Mouse (Mus musculus) right cerebral cortex, postnatal 4 days (tissue): Measurements from ENCODE around the gene Add1.
"Not testable (repeated sequence)": the region's sequence is repeated elsewhere in the genome, so short reads cannot be mapped to it uniquely, and the experiment has no call there.

Experiments used
- DNase-seq: peaks from one replicate; pipeline ENCODE4 v3.0.0-alpha.2; 2022

Add1 gene

GRCm38 (mm10) chr5:34551821-34552220, 21.6 kb upstream of the Add1 start:
- no peak for DNase-seq

- DNase-seq: no peak
These were observed 9.6 kb upstream of the Add1 start for GRCm38 (mm10) chr5:34563854-34564253.

GRCm38 (mm10) chr5:34564291-34564690, 9.2 kb upstream of the Add1 start:
- DNase-seq: no peak

- peak; percentile 13 for DNase-seq
These were observed 7.8 kb upstream of the Add1 start for GRCm38 (mm10) chr5:34565545-34566283.

- DNase-seq: no peak
These were observed 1.9 kb upstream of the Add1 start for GRCm38 (mm10) chr5:34571551-34571950.

- DNase-seq: not testable (repeated sequence)
These were observed 896 bp upstream of the Add1 start for GRCm38 (mm10) chr5:34572568-34572967.

- no peak for DNase-seq
These were observed 1.3 kb downstream of the Add1 start for GRCm38 (mm10) chr5:34574721-34575120.

GRCm38 (mm10) chr5:34576286-34576685, 2.8 kb downstream of the Add1 start:
- DNase-seq: no peak

GRCm38 (mm10) chr5:34578038-34578655, 4.7 kb downstream of the Add1 start:
- DNase-seq: no peak

GRCm38 (mm10) chr5:34579377-34579776, 5.9 kb downstream of the Add1 start:
- DNase-seq: no peak

- not testable (repeated sequence) for DNase-seq
These were observed 8.3 kb downstream of the Add1 start for GRCm38 (mm10) chr5:34581671-34582313.

- DNase-seq: no peak
These were observed 8.8 kb downstream of the Add1 start for GRCm38 (mm10) chr5:34582314-34582675.

GRCm38 (mm10) chr5:34585216-34585615, 11.8 kb downstream of the Add1 start:
- DNase-seq: no peak

- DNase-seq: no peak
These were observed 14.4 kb downstream of the Add1 start for GRCm38 (mm10) chr5:34587881-34588280.

- no peak for DNase-seq
These were observed 16.6 kb downstream of the Add1 start for GRCm38 (mm10) chr5:34590059-34590458.

GRCm38 (mm10) chr5:34590702-34591101, 17.2 kb downstream of the Add1 start:
- no peak for DNase-seq

- no peak for DNase-seq
These were observed 18.0 kb downstream of the Add1 start for GRCm38 (mm10) chr5:34591388-34592004.

- not testable (repeated sequence) for DNase-seq
These were observed 18.8 kb downstream of the Add1 start for GRCm38 (mm10) chr5:34592224-34592623.

- no peak for DNase-seq
These were observed 19.2 kb downstream of the Add1 start for GRCm38 (mm10) chr5:34592666-34593065.

- no peak for DNase-seq
These were observed 19.8 kb downstream of the Add1 start for GRCm38 (mm10) chr5:34593202-34593727.

- DNase-seq: no peak
These were observed 31.1 kb downstream of the Add1 start for GRCm38 (mm10) chr5:34604576-34604975.

GRCm38 (mm10) chr5:34607100-34607880, 33.8 kb downstream of the Add1 start:
- no peak for DNase-seq

- no peak for DNase-seq
These were observed 34.8 kb downstream of the Add1 start for GRCm38 (mm10) chr5:34608226-34608625.
